Mouse (Mus musculus) cerebellum, postnatal 14 days (tissue): ENCODE measurements around the gene Aff1.

Experiments
- DNase-seq, 2 experiments: peaks; one replicate each; pipeline ENCODE4 v3.0.0; 2021; ENCODE audit warnings: mixed read lengths in 2 of 2

Gene Aff1

GRCm38 (mm10) chr5:103753511-103754329, 61.5 kb downstream of the Aff1 start:
- peak; percentile 76 to 79 for DNase-seq

GRCm38 (mm10) chr5:103754330-103755134, 62.4 kb downstream of the Aff1 start:
- peak; percentile 13 to 24 for DNase-seq

GRCm38 (mm10) chr5:103755135-103755487, 62.9 kb downstream of the Aff1 start:
- DNase-seq: no peak

GRCm38 (mm10) chr5:103756231-103756714, 64.1 kb downstream of the Aff1 start:
- no peak for DNase-seq

- DNase-seq: no peak
Observed at GRCm38 (mm10) chr5:103758491-103758890, 66.3 kb downstream of the Aff1 start.

- DNase-seq: no peak
Observed at GRCm38 (mm10) chr5:103759489-103760424, 67.6 kb downstream of the Aff1 start.

GRCm38 (mm10) chr5:103760425-103761131, 68.4 kb downstream of the Aff1 start:
- peak in 1 of 2 experiments; percentile 35 for DNase-seq

GRCm38 (mm10) chr5:103761754-103762153, 69.6 kb downstream of the Aff1 start:
- DNase-seq: no peak

- DNase-seq: no peak
Observed at GRCm38 (mm10) chr5:103762850-103763254, 70.7 kb downstream of the Aff1 start.

- DNase-seq: no peak
Observed at GRCm38 (mm10) chr5:103765356-103765755, 73.2 kb downstream of the Aff1 start.

- no peak for DNase-seq
Observed at GRCm38 (mm10) chr5:103765758-103766431, 73.7 kb downstream of the Aff1 start.

GRCm38 (mm10) chr5:103766432-103766815, 74.2 kb downstream of the Aff1 start:
- DNase-seq: no peak

- no peak for DNase-seq
Observed at GRCm38 (mm10) chr5:103768961-103769360, 76.8 kb downstream of the Aff1 start.

- DNase-seq: no peak
Observed at GRCm38 (mm10) chr5:103769701-103770100, 77.5 kb downstream of the Aff1 start.

- DNase-seq: no peak
Observed at GRCm38 (mm10) chr5:103770447-103771222, 78.5 kb downstream of the Aff1 start.

- no peak for DNase-seq
Observed at GRCm38 (mm10) chr5:103771380-103771779, 79.2 kb downstream of the Aff1 start.

- DNase-seq: no peak
Observed at GRCm38 (mm10) chr5:103772252-103772651, 80.1 kb downstream of the Aff1 start.

GRCm38 (mm10) chr5:103773100-103773552, 81.0 kb downstream of the Aff1 start:
- no peak for DNase-seq

- no peak for DNase-seq
Observed at GRCm38 (mm10) chr5:103774703-103775333, 82.6 kb downstream of the Aff1 start.

GRCm38 (mm10) chr5:103775429-103775828, 83.3 kb downstream of the Aff1 start:
- DNase-seq: no peak
